Mouse (Mus musculus): ENCODE data around the gene Kif14. TPM values are rescaled to one million over a fixed set of nuclear protein-coding genes. Genes with fewer than 3 reads are reported as not detected.
"Not testable (repeated sequence)": the region's sequence is repeated elsewhere in the genome, so short reads cannot be mapped to it uniquely, and the experiment has no call there.

Kif14 gene
- polyA plus RNA-seq, 1 experiment from 2014 or later, result 5.8 TPM

- Histone ChIP-seq H3K27me3 (no peaks in the 10 kb centered on the region), H3K27ac (no peak overlapping the region), H3K4me3 (no peak overlapping the region), H3K36me3 (peaks cover 30% of the 10 kb centered on the region), H3K4me2 (replicated peaks) (no peak overlapping the region), H3K4me1 (no peaks in the 10 kb centered on the region), H3K9me3 (no peaks in the 10 kb centered on the region), H3K9ac (no peak overlapping the region)
- no peak for ATAC-seq (ENCODE audit: low FRiP score, low read depth)
- 98% methylated on average over 8 of the region's 8 CpGs for WGBS
Observed at GRCm38 (mm10) chr1:136502936-136503335, 36.8 kb downstream of the Kif14 start.

- H3K4me2 ChIP-seq (replicated peaks); H3K27ac ChIP-seq; H3K9me3 ChIP-seq; H3K4me3 ChIP-seq; H3K27me3 ChIP-seq; ATAC-seq (ENCODE audit: low FRiP score, low read depth); H3K9ac ChIP-seq; H3K4me1 ChIP-seq: not testable (repeated sequence)
- peaks cover 35% of the 10 kb centered on the region for H3K36me3 ChIP-seq
- 87% methylated on average over 10 of the region's 10 CpGs for WGBS
Observed at GRCm38 (mm10) chr1:136506255-136506654, 40.1 kb downstream of the Kif14 start.

GRCm38 (mm10) chr1:136512317-136512716 is 46.2 kb downstream of the Kif14 start:
- H3K9me3 ChIP-seq, result no peaks in the 10 kb centered on the region
- peaks cover 39% of the 10 kb centered on the region for H3K36me3 ChIP-seq
- H3K9ac ChIP-seq, result no peak overlapping the region
- peak overlapping the region; percentile 16; the same call in 1 of the 2 replicates for H3K4me2 ChIP-seq (replicated peaks)
- 10% methylated on average over 6 of the region's 6 CpGs for WGBS
- H3K4me3 ChIP-seq, result no peak overlapping the region
- peaks cover 17% of the 10 kb centered on the region for H3K4me1 ChIP-seq
- ATAC-seq (ENCODE audit: low FRiP score, low read depth), result peak; percentile 81
- H3K27ac ChIP-seq, result no peak overlapping the region; the same call in 1 of the 2 replicates
- H3K27me3 ChIP-seq, result no peaks in the 10 kb centered on the region

- Histone ChIP-seq H3K4me3 (no peak overlapping the region), H3K36me3 (peaks cover 33% of the 10 kb centered on the region), H3K9ac (no peak overlapping the region), H3K27me3 (no peaks in the 10 kb centered on the region), H3K27ac (peak overlapping the region; percentile 29; the same call in 1 of the 2 replicates), H3K9me3 (no peaks in the 10 kb centered on the region), H3K4me2 (replicated peaks) (no peak overlapping the region), H3K4me1 (peaks cover 17% of the 10 kb centered on the region)
- WGBS, result 72% methylated on average over 11 of the region's 11 CpGs
- no peak for ATAC-seq (ENCODE audit: low FRiP score, low read depth)
Observed at GRCm38 (mm10) chr1:136513181-136513580, 47.0 kb downstream of the Kif14 start.

GRCm38 (mm10) chr1:136518699-136519356 is 52.7 kb downstream of the Kif14 start:
- ATAC-seq (ENCODE audit: low FRiP score, low read depth), result no peak
- no peak overlapping the region for H3K4me3 ChIP-seq
- no peaks in the 10 kb centered on the region for H3K9me3 ChIP-seq
- H3K27me3 ChIP-seq, result no peaks in the 10 kb centered on the region
- no peak overlapping the region for H3K9ac ChIP-seq
- WGBS, result 31% methylated on average over 7 of the region's 7 CpGs
- no peak overlapping the region for H3K27ac ChIP-seq
- no peak overlapping the region for H3K4me2 ChIP-seq (replicated peaks)
- peaks cover 5% of the 10 kb centered on the region; the same call in 1 of the 2 replicates for H3K4me1 ChIP-seq
- peaks cover 47% of the 10 kb centered on the region for H3K36me3 ChIP-seq

GRCm38 (mm10) chr1:136521363-136521937 is 55.3 kb downstream of the Kif14 start:
- no peaks in the 10 kb centered on the region for H3K27me3 ChIP-seq
- no peak overlapping the region for H3K9ac ChIP-seq
- peaks cover 33% of the 10 kb centered on the region for H3K36me3 ChIP-seq
- peaks cover 9% of the 10 kb centered on the region; the same call in 1 of the 2 replicates for H3K4me1 ChIP-seq
- WGBS, result 70% methylated on average over 11 of the region's 11 CpGs
- no peak overlapping the region for H3K4me2 ChIP-seq (replicated peaks)
- peak; percentile 36; the same call in 1 of the 2 replicates for ATAC-seq (ENCODE audit: low FRiP score, low read depth)
- H3K27ac ChIP-seq, result no peak overlapping the region
- no peaks in the 10 kb centered on the region for H3K9me3 ChIP-seq
- H3K4me3 ChIP-seq, result no peak overlapping the region

- no peak overlapping the region for H3K4me2 ChIP-seq (replicated peaks)
- no peak overlapping the region for H3K9ac ChIP-seq
- H3K4me3 ChIP-seq, result no peak overlapping the region
- no peaks in the 10 kb centered on the region for H3K9me3 ChIP-seq
- H3K27ac ChIP-seq, result no peak overlapping the region
- peaks cover 51% of the 10 kb centered on the region for H3K36me3 ChIP-seq
- no peaks in the 10 kb centered on the region for H3K27me3 ChIP-seq
- 0 out of 2 replicates have a peak, but pooled peaks cover 4% of the 10 kb centered on the region for H3K4me1 ChIP-seq
- ATAC-seq (ENCODE audit: low FRiP score, low read depth), result no peak
- WGBS, result 19% methylated on average over 2 of the region's 2 CpGs
Observed at GRCm38 (mm10) chr1:136524917-136525316, 58.8 kb downstream of the Kif14 start.

- no peak for ATAC-seq (ENCODE audit: low FRiP score, low read depth)
- Histone ChIP-seq H3K27me3 (no peaks in the 10 kb centered on the region), H3K4me3 (no peak overlapping the region), H3K9ac (no peak overlapping the region), H3K4me2 (replicated peaks) (no peak overlapping the region), H3K4me1 (0 out of 2 replicates have a peak, but pooled peaks cover 4% of the 10 kb centered on the region), H3K36me3 (peaks cover 55% of the 10 kb centered on the region), H3K9me3 (no peaks in the 10 kb centered on the region), H3K27ac (no peak overlapping the region)
- 85% methylated on average over 6 of the region's 6 CpGs for WGBS
Observed at GRCm38 (mm10) chr1:136525818-136526217, 59.7 kb downstream of the Kif14 start.

- Histone ChIP-seq H3K36me3 (peaks cover 47% of the 10 kb centered on the region), H3K4me1 (0 out of 2 replicates have a peak, but pooled peaks cover 4% of the 10 kb centered on the region)
Observed at GRCm38 (mm10) chr1:136527163-136527562, 61.0 kb downstream of the Kif14 start.

GRCm38 (mm10) chr1:136532556-136532955 is 66.4 kb downstream of the Kif14 start:
- Histone ChIP-seq H3K4me2 (replicated peaks) (no peak overlapping the region), H3K9ac (no peak overlapping the region), H3K27me3 (no peaks in the 10 kb centered on the region), H3K4me3 (no peak overlapping the region), H3K4me1 (no peaks in the 10 kb centered on the region), H3K27ac (no peak overlapping the region), H3K36me3 (peaks cover 21% of the 10 kb centered on the region), H3K9me3 (peaks cover 5% of the 10 kb centered on the region; the same call in 1 of the 2 replicates)
- 82% methylated on average over 3 of the region's 3 CpGs for WGBS
- ATAC-seq (ENCODE audit: low FRiP score, low read depth), result no peak

More at GRCm38 (mm10) chr1:136527163-136527562, 61.0 kb downstream of the Kif14 start:
- Histone ChIP-seq H3K27me3 (no peaks in the 10 kb centered on the region), H3K9ac (no peak overlapping the region), H3K4me2 (replicated peaks) (no peak overlapping the region), H3K4me3 (no peak overlapping the region), H3K27ac (no peak overlapping the region), H3K9me3 (no peaks in the 10 kb centered on the region)
- ATAC-seq (ENCODE audit: low FRiP score, low read depth), result no peak
- 89% methylated on average over 16 of the region's 16 CpGs for WGBS

GRCm38 (mm10) chr1:136536947-136537346 is 70.8 kb downstream of the Kif14 start:
- peaks cover 23% of the 10 kb centered on the region for H3K4me1 ChIP-seq
- H3K4me2 ChIP-seq (replicated peaks), result no peak overlapping the region
- 91% methylated on average over 6 of the region's 6 CpGs for WGBS
- H3K36me3 ChIP-seq, result no peaks in the 10 kb centered on the region
- H3K4me3 ChIP-seq, result no peak overlapping the region
- no peak overlapping the region for H3K9ac ChIP-seq
- no peaks in the 10 kb centered on the region for H3K27me3 ChIP-seq
- no peak for ATAC-seq (ENCODE audit: low FRiP score, low read depth)
- no peak overlapping the region for H3K27ac ChIP-seq
- peaks cover 5% of the 10 kb centered on the region; the same call in 1 of the 2 replicates for H3K9me3 ChIP-seq

GRCm38 (mm10) chr1:136538247-136538646 is 72.1 kb downstream of the Kif14 start:
- H3K4me2 ChIP-seq (replicated peaks), result no peak overlapping the region
- ATAC-seq (ENCODE audit: low FRiP score, low read depth), result no peak
- no peak overlapping the region for H3K27ac ChIP-seq
- no peak overlapping the region for H3K4me3 ChIP-seq
- peaks cover 25% of the 10 kb centered on the region for H3K4me1 ChIP-seq
- H3K9me3 ChIP-seq, result peaks cover 5% of the 10 kb centered on the region; the same call in 1 of the 2 replicates
- no peaks in the 10 kb centered on the region for H3K36me3 ChIP-seq
- H3K9ac ChIP-seq, result no peak overlapping the region
- no peaks in the 10 kb centered on the region for H3K27me3 ChIP-seq
- WGBS, result 88% methylated on average over 4 of the region's 4 CpGs
